Mouse (Mus musculus): ENCODE data around the gene Tmem262. TPM values are rescaled to one million over a fixed set of nuclear protein-coding genes. Genes with fewer than 3 reads are reported as not detected.

The Tmem262 gene
- total RNA-seq, 2 experiments from 2014 or later, result not detected

DNA sequence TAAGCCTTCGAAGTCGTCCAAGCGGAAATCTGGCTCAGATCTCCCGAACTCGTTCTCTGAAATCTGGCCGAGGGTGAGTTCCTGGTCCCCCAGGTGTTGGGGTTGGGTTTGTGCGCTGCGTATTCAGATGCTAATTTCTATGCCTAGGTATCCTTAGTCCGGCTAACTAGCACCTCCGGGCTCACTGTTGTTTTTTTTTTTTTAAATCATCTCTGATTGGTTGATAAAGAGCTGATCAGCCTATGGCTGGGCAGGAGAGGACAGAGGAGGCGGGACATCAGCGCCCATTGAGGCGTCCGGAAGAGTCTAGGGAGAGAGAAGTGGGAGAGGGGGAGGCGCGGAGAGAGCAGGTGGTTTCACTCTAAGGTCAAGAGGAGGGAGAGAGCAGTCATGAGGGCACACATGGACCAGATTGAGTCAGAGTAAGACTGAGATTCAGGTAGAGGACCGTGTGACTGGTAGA, 5.6 kb downstream of the Tmem262 start:
- DNase-seq, result no peak
- intact Hi-C loops (cut with DNase I), result no loop called here

DNA sequence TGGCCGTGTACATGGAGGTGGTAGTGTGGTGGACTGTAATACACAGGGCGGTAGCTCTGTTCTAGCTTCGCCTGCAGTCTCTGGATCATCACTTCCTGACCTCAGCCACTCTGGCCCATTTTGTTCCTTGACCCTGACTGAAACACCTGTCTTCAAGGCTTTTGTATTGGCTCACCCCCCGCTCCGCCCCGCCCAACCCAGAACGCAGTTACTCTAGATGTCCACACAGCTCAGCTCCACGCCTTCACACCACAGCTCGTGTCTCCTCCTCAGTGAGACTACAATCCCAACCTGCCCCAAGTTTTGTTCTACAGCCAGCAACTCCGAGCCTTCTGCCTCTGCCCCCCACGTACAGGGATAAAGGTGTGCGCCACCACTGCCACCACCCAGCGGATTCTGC, 9.0 kb downstream of the Tmem262 start:
- intact Hi-C loops (cut with DNase I), result no loop called here
- no peak for DNase-seq

DNA sequence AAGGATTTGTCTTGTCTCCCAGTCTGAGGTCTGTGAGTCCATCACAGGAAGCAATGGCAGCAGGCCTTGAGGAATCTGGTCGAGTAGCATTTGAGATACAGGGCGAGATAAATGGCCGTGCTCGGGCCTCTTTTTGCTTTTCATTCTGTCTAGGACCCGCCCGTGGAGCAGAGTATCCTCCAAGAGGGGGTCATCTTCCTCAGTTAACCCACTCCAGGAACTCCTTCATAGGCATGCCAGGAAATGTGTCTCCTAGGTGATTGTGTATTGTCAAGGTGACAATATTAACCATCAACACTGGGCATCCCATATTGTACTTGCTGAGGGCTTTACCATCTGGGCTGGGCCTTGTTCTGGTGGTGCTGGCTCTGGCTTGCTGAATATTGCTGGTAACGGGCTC, 14.3 kb downstream of the Tmem262 start, which contains the start of gene AC131692.1:
Gene AC131692.1, plus strand, starts transcription at position 301 of the 400 bp plus-strand sequence.
- intact Hi-C loops (cut with DNase I), result no loop called here
- no peak for DNase-seq

- no peak for DNase-seq
- intact Hi-C loops (cut with DNase I), result no loop called here
Observed at GRCm38 (mm10) chr19:6097847-6098246, 18.0 kb downstream of the Tmem262 start.

DNA sequence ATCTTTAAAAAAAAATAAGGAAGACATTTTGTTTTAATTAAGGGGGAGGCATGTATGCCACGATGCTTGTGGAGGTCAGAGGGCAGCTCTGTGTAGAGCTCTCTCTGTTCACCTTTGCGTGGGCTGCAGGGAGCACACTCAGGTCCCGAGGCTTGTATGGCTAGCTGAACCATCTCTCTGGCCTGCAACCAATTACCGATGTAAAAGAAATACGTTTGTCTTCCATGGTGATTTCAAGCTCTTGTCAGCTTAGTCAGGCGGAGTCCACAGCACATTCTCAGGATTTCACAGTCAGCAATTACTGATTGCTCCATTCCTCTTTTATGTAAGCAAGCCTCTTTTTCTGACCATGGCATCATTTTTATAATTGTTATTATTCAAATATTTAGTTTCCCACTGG, 21.4 kb downstream of the Tmem262 start:
- DNase-seq, result no peak
- intact Hi-C loops (cut with DNase I), result no loop called here

DNA sequence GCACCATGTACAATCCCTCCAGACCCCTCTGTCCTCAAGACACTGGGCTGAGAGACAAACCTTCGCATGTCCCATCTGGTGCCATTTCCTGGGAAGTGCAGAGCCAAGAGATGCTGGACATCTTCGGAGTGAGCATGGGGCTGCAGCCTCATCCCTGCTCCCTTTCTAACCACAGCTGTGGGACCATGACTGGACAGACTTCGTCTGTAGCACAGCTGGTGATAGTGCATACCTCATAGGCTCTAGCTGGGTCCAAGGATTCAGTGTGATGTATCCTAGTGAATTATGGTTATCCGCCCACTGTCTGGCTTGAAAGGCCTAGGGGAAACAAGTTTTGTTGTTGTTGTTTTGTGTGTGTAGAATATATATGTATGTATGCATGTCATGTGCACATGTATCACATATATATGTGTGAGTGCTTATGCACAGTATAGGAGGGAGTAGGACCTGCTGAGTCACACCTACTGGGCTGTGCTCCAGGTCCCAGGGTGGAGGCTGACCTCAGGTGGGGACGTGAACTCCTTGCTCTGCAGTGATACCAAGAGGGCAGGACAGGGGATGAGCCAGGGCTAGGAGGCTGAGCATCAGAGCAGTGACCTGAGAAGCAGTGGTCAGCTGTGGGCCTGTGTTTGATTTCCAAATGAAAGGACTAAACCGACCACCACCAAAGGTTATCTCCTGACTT, 22.5 kb downstream of the Tmem262 start:
- no peak for DNase-seq
- intact Hi-C loops (cut with DNase I), result no loop called here

DNA sequence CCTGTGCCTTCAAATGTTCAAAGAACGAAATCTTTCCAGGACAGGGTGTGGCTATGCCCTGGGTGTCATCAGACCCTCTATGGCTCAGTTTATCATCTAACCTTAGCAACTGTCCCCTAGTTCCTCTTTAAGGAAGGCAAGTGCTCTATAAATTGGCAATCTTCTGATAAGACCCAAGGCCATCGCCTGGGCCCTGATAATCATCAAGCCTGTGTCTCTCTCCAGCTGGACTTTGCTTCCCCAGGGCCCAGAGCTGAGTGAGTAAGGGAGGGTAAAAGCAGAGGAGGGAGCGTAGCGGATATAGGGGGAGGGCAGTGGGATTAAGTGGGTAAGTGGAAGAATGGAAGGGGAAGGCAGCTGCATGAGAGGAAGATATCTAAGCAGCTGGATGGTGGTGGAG, 24.6 kb downstream of the Tmem262 start:
- DNase-seq, result no peak
- intact Hi-C loops (cut with DNase I), result no loop called here

DNA sequence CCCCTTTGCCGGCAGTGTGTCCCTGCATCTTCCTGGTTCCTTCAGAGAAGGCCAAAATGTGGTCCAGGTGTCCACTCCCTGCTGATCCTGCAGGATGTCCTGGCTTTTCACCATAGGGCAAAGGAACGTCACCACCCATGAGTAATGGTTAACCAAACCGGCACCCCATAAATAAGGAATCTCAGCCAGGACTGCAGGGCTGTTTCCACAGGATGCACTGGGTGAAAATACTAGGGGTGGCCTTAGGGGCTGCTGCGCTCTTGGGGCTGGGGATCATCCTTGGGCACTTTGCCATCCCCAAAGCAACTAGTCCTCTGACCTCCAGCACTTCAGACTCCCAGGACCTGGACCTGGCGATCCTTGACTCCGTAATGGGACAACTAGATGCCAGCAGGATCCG, 25.8 kb downstream of the Tmem262 start, which contains the start of gene Naaladl1:
Gene Naaladl1, plus strand, starts transcription at position 197 of the 400 bp plus-strand sequence.
- intact Hi-C loops (cut with DNase I), result no loop called here
- no peak for DNase-seq

- no peak for DNase-seq
- intact Hi-C loops (cut with DNase I), result no loop called here
Observed at GRCm38 (mm10) chr19:6113116-6113515, 33.3 kb downstream of the Tmem262 start.

DNA sequence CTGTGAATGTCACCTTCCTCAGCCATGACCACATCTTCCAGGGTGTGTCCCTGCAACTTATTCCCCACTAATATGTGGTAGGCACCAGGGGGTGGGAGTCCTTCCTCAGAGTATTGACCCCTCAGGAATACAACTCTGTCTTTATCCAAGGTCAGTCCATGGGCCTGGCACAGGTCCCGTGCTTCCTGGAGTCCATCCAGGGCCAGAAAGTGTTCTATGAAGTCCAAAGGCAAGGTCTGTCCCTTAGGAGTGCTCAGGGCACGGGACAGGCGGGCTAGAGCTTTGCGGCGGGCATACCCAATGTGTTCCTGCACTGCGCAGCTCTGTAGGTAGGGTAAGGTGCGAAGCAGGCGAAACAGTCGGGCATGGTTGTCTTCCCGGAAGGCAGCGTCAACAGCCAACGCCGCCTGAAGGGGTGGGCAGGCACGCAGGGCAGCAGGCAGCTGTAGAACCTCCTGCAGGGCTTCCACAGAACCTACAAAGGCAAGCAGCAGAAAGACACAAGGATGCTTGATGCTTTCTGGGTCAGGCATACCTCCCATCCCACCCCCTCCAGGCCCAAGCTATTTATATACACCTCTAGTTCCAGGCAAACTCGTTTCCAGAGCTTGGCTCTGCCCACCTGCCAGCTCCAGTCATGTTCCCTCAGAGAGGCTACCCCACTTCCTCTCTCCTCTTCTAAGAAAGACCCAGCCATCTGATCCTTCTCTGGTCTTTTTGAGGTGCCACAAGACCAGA, 36.4 kb downstream of the Tmem262 start:
- intact Hi-C loops (cut with DNase I), result no loop called here
- DNase-seq, result no peak

GRCm38 (mm10) chr19:6117346-6117985, 37.6 kb downstream of the Tmem262 start:
- intact Hi-C loops (cut with DNase I), result no loop called here
- no peak for DNase-seq

GRCm38 (mm10) chr19:6117986-6118676, 38.3 kb downstream of the Tmem262 start, which contains the start of gene Sac3d1:
Gene Sac3d1, minus strand, starts transcription at chr19:6118650.
- intact Hi-C loops (cut with DNase I), result no loop called here
- DNase-seq, result peak; percentile 84 to 89

DNA sequence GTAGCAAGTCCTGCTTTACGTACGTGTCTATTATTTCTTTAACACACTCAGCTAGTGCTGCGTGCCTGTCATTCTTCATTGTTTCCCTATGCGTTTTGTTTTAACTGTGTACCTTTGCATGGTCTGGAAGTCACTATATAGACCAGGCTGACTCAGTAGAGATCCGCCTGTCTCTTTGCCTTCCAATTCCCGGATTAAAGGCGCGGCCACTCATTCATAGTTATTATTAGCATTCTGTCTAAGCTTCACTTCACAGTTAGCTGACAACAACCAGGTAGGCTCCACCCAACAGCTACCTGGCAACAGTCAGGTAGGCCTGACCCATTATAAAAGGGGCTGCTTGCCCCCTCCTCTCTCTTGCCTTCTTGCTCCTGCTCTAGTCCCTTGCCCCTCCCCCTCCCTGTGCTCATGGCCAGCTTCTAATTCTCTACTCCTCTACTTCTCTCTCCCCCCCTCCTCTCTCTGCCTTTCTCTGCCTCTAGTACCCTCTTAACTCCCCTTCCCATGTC, 38.9 kb downstream of the Tmem262 start:
- intact Hi-C loops (cut with DNase I), result no loop called here
- DNase-seq, result no peak

DNA sequence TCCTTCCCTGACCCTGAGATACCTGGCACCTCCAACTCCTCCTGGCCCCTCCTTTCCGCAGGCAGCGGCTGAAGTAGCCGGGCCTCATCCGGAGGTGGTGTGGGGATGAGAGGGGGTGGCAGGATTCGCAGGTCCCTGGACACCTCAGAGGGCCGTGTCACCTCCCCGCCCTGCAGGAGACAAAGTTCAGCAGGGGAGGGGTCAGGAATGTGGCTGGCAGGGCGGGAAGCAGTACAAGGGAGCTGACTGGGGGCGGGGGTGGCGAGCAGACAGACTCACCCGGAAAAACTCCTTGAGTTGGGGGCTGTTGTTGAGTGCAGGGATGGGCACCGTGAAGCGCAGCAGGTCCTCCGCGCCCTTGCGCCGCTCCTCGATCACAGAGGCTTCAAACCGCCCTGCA, 41.9 kb downstream of the Tmem262 start:
- DNase-seq, result no peak
- intact Hi-C loops (cut with DNase I), result no loop called here

- intact Hi-C loops (cut with DNase I), result no loop called here
- DNase-seq, result no peak
Observed at GRCm38 (mm10) chr19:6123330-6123729, 43.5 kb downstream of the Tmem262 start.

DNA sequence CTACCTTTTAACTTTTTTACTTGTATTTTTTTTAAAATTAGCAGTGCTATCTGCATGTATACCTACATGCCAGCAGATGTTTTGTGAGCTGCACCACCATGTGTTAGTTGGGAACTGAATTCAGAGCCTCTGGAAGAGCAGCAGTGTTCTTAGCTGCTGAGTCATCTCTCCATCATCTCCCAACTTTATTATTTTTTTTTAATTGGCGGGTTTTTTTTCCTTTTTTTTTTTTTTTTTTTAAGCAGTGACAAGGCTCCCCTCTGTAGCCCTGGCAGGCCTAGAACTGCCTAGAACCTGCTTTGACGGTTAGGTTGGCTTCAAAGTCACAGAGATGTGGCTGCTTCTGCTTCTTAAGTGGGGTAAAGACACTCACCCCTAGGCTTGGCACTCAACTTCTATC, 45.1 kb downstream of the Tmem262 start:
- intact Hi-C loops (cut with DNase I), result loop anchor here (5.0 kb wide), 1 partner anchor 78 kb away; the partner anchor contains the start of gene Syvn1
- DNase-seq, result no peak

DNA sequence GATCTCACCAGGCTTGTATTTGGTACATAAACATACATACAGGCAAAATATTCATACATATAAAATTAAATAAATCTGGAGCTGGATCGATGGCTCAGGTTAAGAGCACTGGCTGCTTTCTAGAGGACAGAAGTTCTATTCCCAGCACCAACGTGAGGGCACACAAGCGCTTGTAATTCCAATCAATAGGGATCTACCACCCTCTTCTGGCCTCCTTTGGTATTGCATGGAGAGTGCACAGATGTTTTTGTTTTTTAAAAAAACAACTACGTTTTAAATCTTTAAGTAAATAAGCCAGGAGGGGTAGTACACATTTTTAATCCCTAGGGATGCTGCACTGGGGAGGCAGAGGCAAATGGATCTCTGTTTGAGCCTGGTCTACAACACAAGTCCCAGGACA, 46.5 kb downstream of the Tmem262 start:
- DNase-seq, result peak; percentile 54 to 73
- intact Hi-C loops (cut with DNase I), result loop anchor here (2.0 to 5.0 kb wide), 2 partner anchors 79 to 161 kb away; partner anchors contain the start of genes Pola2 and Syvn1

DNA sequence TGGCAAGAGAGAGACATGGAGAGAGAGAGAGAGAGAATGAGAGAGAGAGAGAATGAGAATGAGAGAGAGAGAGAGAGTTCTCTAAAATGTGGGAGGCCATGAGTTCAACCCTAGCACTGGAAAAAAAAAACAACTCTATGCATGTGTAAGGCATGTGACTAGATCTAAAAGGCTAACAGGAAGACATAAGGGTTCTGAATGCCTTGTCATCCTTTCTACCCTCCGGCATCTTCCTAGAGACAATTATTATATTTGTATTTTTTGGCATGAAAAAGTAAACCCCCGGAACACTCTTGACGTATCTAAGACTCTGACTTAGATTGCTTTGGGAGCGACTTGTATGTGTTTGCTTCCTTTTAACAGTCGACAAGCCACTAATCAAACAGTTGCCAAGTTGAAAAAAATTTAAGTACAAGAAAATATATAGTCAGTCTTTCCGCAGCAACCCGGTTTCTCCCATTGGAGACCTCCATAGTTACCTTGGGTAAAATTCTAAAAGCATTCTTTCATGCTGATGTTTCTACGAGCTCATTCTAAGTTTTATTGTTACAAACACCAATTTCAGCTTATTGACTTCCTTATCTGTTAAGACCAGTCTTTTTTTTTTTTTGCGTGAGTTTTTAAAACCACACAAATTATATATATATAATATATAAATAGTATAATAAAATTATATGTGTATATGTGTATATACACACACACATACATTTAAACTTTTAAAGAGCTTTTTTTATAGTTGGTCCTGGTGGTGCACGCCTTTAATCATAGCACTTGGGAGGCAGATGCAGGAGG, 47.2 kb downstream of the Tmem262 start:
- no peak for DNase-seq
- intact Hi-C loops (cut with DNase I), result loop anchor here (2.0 to 5.0 kb wide), 2 partner anchors 80 to 162 kb away; partner anchors contain the start of genes Pola2 and Syvn1

GRCm38 (mm10) chr19:6127760-6128341, 48.0 kb downstream of the Tmem262 start, which contains the start of gene Snx15:
Gene Snx15, minus strand, starts transcription at chr19:6128304.
- intact Hi-C loops (cut with DNase I), result loop anchor here (2.0 to 5.0 kb wide), 2 partner anchors 81 to 163 kb away; partner anchors contain the start of genes Pola2 and Syvn1
- peak; percentile 90 to 95 for DNase-seq
